Mouse (Mus musculus) cerebellum, postnatal 4 days (tissue): ENCODE data around the gene Gng7.
A peak's percentile ranks its signal among the peaks of the same experiment; 100 is the strongest.
"Not testable (repeated sequence)": the region's sequence is repeated elsewhere in the genome, so short reads cannot be mapped to it uniquely, and the experiment has no call there.

ENCODE experiments used
- DNase-seq, 2 experiments: peaks; one replicate each; pipeline ENCODE4 v3.0.0; 2022; ENCODE audit warnings: low spot score in 2 of 2, mixed read lengths in 1 of 2

Gene Gng7

DNA sequence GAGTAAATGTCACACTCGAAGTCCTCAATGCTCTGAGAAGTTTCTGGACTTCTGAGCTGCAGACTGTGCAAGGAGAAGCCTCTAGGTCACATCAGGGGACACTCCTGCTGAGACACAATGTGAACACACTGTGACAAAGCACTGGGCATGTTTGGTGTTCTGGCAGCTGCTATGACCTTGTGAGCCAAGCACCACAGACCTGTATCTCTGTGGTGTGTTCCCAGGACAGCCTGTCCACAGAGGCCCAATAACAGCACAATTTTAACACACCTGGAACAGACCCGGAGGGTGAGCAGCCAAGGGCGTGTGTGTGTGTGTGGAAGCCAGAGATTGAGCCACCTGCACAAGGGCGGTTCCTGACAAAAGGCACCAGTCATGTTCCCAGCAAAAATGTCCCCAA, 20.1 kb downstream of the Gng7 start:
- no peak for DNase-seq

- DNase-seq, result no peak
Measured at GRCm38 (mm10) chr10:80993276-80993675, 21.5 kb downstream of the Gng7 start.

GRCm38 (mm10) chr10:80991945-80992344, 22.8 kb downstream of the Gng7 start:
- DNase-seq, result no peak

DNA sequence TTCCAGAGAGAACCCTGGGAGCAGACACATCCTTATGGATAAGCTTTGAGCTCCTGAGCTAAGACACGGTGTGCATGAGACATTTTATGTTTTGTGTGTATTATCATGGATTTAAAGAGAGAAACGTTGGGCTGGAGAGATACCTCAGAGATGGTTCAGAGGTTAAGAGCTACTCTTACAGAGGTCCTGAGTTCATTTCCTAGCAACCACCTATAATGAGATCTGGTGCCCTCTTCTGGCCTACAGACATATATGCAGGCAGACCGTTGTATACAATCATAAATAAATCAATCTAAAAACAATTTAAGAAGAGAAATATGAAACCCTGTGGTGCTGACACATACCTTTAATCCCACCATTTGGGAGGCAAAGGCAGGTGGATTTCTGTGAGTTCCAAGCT, 23.7 kb downstream of the Gng7 start:
- DNase-seq, result no peak

- DNase-seq, result no peak
Measured at GRCm38 (mm10) chr10:80990406-80990805, 24.3 kb downstream of the Gng7 start.

DNA sequence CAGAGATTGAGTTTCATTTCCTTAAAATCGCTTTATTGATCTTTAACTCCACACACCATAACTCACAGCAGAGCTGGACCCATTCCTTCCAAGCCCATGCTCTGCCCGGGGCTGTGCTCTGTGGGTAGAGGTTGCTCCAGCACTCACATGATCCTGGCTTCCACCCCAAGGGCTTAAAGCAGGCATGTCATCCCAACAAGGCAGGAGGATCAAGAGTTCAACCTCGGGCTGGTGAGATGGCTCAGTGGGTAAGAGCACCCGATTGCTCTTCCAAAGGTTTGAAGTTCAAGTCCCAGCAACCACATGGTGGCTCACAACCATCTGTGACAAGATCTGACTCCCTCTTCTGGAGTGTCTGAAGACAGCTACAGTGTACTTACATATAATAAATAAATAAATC, 24.9 kb downstream of the Gng7 start:
- DNase-seq, result not testable (repeated sequence)

- no peak for DNase-seq
Measured at GRCm38 (mm10) chr10:80989446-80989845, 25.3 kb downstream of the Gng7 start.

DNA sequence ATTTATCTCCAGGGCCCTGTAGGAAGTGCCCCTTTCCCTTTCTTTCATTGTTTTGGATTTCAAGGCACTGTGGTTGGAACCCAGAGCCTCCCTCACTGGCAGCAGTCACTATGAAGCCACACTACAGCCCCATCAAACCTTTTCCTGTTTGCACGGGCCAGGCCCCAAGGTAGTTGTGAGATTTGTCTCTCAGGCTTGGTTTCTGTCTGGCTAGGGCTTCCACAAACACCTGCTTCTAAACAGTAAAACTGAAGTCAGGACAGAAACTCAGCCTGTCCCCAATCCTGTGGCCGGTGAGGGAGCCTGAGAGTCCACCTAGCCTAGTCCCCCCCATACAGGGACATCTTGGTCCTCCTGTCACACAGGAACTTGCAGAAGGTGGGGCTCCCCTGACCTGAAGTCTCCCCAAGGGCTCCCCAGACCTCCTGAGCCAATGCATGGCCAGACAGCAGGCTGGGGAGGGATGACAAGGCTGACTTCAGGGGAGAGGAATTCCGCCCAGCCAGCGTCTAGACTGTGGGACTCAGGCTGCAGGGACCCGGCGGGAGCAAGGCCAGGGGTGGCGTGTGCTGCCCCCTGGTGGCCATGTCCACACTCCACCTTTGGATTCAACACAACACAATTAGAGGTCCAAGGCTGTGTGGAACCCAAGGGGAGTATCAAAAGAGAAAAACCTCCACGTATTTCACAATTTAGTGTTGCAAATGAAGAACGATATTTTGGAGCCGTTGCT, 26.9 kb downstream of the Gng7 start:
- DNase-seq, result peak; percentile 60 to 88

GRCm38 (mm10) chr10:80986754-80987153, 28.0 kb downstream of the Gng7 start:
- no peak for DNase-seq

DNA sequence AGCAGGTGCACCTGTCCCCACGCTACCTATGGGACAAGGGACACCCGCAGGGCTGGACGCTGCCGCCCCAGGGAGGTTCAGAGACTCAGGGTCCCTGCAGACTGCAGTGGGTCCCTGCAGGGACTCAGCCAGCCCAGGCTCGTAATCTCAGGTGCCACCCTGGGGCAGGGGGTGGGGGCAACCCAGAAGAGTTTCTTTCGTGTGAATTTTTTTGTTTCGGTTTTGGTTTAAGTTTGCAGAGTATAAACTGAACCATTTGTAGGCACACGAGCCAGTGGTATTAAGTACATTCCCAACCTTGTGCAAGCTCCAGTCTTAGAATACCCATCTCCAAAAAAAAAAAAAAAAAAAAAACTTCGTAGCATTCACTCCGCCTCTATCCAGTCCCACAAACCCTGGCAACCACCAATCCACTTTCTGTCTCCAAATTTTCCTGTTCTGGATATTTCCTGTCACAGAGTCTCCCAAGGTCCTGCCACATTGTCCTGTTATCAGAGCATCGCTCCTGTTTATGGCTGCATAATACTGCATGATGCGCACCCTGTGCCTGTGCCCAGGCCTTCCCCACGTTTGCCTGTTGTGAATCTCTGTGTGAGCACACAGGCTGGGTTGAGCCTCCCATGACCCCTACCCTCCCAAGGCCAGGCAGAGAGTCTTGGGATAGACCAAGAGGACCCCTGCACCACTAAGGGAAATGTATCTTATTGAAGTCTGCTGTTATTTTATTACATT, 28.6 kb downstream of the Gng7 start:
- DNase-seq, result no peak

DNA sequence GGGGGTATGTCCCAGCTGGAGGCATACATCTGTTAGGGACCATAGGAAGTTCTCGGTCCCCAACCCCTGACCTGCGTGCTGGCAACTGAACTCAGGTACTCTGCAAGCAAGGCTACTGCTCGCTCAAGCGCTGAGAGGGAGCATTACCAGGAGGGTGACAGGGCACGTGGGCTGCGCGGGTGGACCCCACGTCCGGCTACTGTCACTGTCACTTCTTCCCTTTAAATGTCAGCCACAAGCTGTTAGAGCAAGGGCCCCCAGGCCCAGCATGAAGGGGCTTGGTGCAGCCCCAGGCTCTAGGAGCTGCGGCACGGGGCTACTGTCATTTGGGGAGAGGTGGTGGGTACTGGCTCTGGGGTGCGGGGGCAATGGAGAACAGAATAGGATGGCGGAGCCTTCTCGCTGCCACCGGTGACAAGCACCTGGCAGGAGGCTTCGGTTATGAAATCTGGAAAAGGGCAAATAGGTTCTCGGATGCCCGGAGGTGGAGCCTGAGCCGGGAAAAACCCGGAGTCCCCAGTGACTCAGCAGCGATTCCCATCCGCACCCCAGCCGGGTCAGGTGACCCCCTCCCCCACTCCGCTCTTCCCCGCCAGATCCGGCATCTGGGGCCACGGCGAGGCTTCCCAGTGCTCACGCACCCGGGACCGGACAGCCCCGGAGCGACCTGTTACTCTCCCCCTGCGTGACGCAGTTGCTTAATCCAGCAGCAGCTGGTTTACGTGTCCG, 29.3 kb downstream of the Gng7 start:
- no peak for DNase-seq

DNA sequence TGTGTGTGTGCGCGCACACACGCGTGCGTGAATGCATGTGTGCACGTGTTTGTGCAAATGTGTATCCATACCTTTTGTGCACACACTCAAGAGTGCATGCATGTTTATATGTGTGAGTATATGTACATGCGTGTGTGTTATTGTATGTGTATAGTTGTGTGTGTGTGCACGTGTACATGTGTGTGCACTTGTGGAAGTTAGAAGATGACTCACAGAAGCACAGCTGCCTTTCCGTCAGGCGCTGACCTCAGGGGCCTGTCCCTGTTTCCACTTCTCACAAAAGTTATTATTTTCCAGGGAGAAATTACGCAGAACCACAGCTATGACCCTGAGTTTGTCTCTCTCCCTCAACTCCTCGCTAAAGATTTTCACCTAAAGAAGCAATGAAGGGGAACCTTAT, 30.5 kb downstream of the Gng7 start:
- no peak for DNase-seq

GRCm38 (mm10) chr10:80982381-80982780, 32.4 kb downstream of the Gng7 start:
- DNase-seq, result no peak

- DNase-seq, result no peak
Measured at GRCm38 (mm10) chr10:80981564-80982112, 33.1 kb downstream of the Gng7 start.

- DNase-seq, result no peak
Measured at GRCm38 (mm10) chr10:80975478-80975877, 39.3 kb downstream of the Gng7 start.

DNA sequence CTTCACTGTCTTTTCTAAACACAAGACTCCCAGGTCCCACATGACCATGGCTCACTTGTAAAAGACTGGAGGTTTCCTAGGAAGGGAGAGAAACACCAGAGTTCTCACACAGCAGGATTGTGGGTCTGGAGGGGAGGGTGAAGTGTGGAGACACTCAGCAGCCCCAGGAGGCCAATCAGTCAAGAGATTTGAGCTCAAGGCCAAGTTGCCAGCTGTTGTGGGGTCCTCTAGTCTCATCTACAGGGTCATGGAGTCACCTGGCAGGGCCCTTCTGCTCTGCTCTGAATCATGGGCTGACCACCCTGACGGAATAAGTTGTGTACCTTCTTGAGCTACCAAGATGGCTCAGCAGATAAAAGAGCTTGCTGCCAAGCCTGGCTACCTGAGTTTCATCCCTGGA, 41.0 kb downstream of the Gng7 start:
- DNase-seq, result no peak

GRCm38 (mm10) chr10:80972071-80972987, 42.4 kb downstream of the Gng7 start:
- DNase-seq, result peak; percentile 58 to 92

DNA sequence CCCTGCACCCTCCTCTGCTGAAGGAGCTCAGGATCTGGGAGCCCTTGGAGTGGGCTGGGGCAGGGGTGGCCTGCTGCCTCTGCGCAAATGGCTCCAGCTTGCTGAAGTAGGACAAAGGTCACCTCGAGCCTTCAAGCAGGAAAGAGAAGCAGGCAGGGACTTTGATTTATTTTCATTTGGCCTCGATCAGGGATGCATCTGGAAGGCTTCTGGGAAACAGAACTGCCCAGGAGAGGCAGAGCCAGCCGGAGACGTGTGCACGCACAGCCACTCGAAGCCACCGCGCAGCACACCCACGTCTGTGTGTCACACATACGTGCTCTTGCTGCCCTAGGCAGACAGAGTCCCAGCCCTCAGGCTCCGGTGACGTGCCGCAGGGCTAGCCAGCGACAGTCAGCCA, 43.2 kb downstream of the Gng7 start:
- DNase-seq, result no peak

- no peak for DNase-seq
Measured at GRCm38 (mm10) chr10:80970159-80970558, 44.6 kb downstream of the Gng7 start.

DNA sequence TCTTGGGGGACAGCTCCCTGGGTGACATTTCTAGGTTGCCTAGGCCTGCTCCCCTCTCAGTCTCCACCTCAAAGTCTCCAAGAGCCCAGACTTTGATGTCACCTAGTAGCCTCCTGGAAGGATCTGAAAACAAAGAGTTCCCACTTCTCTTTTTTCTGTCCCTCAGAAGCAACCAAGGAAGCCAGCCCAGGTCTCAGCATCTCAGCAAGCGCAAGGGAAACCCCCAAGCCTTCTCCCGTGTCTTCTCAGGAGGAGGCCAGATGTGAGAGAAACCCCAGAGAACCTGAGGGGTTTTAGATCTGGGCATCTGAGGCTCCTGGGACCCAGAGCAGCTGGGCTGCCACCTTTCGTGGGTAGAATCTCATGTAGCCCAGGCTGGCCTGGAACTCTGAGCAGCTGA, 45.4 kb downstream of the Gng7 start:
- no peak for DNase-seq

- DNase-seq, result no peak
Measured at GRCm38 (mm10) chr10:80968106-80968505, 46.6 kb downstream of the Gng7 start.
